Mouse (Mus musculus) c-Kit-negative CD71-positive TER-119-positive erythroid progenitor cells, embryonic 14.5 days (primary cell): ENCODE data around the gene Fam163b.

ENCODE experiments used
- DNase-seq: peaks from one replicate; pipeline ENCODE4 v3.0.0-alpha.2; 2013; ENCODE audit warnings: low read depth, low spot score

The Fam163b gene

GRCm38 (mm10) chr2:27087581-27087980, 54.7 kb downstream of the Fam163b start:
- DNase-seq, result no peak

GRCm38 (mm10) chr2:27086483-27087010, 55.7 kb downstream of the Fam163b start:
- no peak for DNase-seq

GRCm38 (mm10) chr2:27085801-27086200, 56.5 kb downstream of the Fam163b start:
- DNase-seq, result no peak

GRCm38 (mm10) chr2:27084963-27085362, 57.3 kb downstream of the Fam163b start:
- DNase-seq, result no peak

- no peak for DNase-seq
These were observed 58.4 kb downstream of the Fam163b start for GRCm38 (mm10) chr2:27083761-27084475.

- DNase-seq, result no peak
These were observed 62.6 kb downstream of the Fam163b start for GRCm38 (mm10) chr2:27079649-27080048.

GRCm38 (mm10) chr2:27079152-27079584, 63.1 kb downstream of the Fam163b start, which contains the start of gene Adamtsl2:
Adamtsl2 (plus strand) TSS chr2:27079379.
- DNase-seq, result no peak

- DNase-seq, result no peak
These were observed 64.0 kb downstream of the Fam163b start for GRCm38 (mm10) chr2:27078312-27078711.

GRCm38 (mm10) chr2:27077655-27078244, 64.5 kb downstream of the Fam163b start:
- no peak for DNase-seq

GRCm38 (mm10) chr2:27075485-27075884, 66.8 kb downstream of the Fam163b start:
- DNase-seq, result no peak

GRCm38 (mm10) chr2:27074804-27075203, 67.5 kb downstream of the Fam163b start:
- DNase-seq, result no peak

- no peak for DNase-seq
These were observed 68.9 kb downstream of the Fam163b start for GRCm38 (mm10) chr2:27073407-27073806.

- no peak for DNase-seq
These were observed 70.3 kb downstream of the Fam163b start, which contains the start of gene Mymk for GRCm38 (mm10) chr2:27071978-27072377. Mymk (minus strand) TSS chr2:27072179.

GRCm38 (mm10) chr2:27071137-27071536, 71.2 kb downstream of the Fam163b start:
- no peak for DNase-seq

GRCm38 (mm10) chr2:27070247-27070813, 72.0 kb downstream of the Fam163b start:
- no peak for DNase-seq

- DNase-seq, result no peak
These were observed 72.6 kb downstream of the Fam163b start for GRCm38 (mm10) chr2:27069646-27070045.

- no peak for DNase-seq
These were observed 74.3 kb downstream of the Fam163b start for GRCm38 (mm10) chr2:27067996-27068395.

- no peak for DNase-seq
These were observed 75.2 kb downstream of the Fam163b start for GRCm38 (mm10) chr2:27067124-27067523.
